In the genomic region with DNA sequence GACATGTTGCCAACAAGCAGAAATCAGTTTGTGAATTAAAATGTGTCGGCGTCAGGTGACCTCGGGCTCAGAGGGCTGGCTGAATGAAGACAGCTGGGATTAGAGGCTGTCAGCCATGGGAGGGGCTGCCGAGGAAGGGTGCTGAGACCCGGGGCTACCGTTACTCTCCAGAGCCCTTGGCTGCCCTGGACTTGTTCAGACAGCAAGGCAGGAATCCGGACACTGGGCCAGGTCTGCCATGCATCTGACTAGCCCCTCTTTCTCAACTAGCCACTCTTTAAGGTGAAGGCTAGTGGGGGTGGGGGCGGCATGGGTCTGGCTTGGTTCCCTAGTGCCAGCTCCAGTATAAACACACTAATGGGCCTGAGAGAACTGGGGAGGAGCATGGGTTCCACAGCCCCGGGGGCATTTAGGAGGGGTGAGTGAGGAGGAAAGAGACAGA, we compare ENCODE assay signal across 9 mouse cellular contexts. TPM values are rescaled to one million over a fixed set of nuclear protein-coding genes. Genes with fewer than 3 reads are reported as not detected.
DNase-seq lines count a peak whose midpoint lies in the region; ATAC-seq and TF ChIP-seq lines count a peak whose summit lies in the region.
"Had no signal": no experiment of that assay in that cellular context is flagged by ENCODE, and none has a peak within 500 bp of the region (broad histone marks: within the 10 kb centered on the region; RNA-seq: fewer than 3 reads in every experiment).

No protein-coding gene starts in this region.

- peak overlapping the region; percentile 76 for H3K4me2 ChIP-seq in heart, embryonic 14.5 days (ENCODE audit: low read length)
- H3K4me2 ChIP-seq in hindbrain, postnatal 0 days (ENCODE audit: low read depth, low read length), result peak overlapping the region; percentile 48
- peak overlapping the region; percentile 16 for H3K4me2 ChIP-seq in midbrain, embryonic 11.5 days

- TF ChIP-seq CTCF in heart, adult 2 months (IDR thresholded peaks at IDR 0.05), result no peak
- no peak for TF ChIP-seq CTCF in hindbrain, postnatal 0 days (IDR thresholded peaks at IDR 0.05; ENCODE audit: low read depth)

- H3K4me1 ChIP-seq in heart, embryonic 14.5 days (ENCODE audit: control insufficient read depth in 2 of 2, insufficient read depth in 2 of 2, low read length in 2 of 2), result peaks cover 8 to 9% of the 10 kb centered on the region in 2 experiments; a peak in 2 of 4 replicates
- peaks cover under 1% of the 10 kb centered on the region; the same call in 1 of the 2 replicates for H3K4me1 ChIP-seq in heart, adult 2 months (ENCODE audit: control insufficient read depth, insufficient read depth, low read length)
- peaks cover 12% of the 10 kb centered on the region for H3K4me1 ChIP-seq in hindbrain, postnatal 0 days (ENCODE audit: insufficient read depth, low read length)
- H3K4me1 ChIP-seq in midbrain, embryonic 11.5 days (ENCODE audit: control insufficient read depth, insufficient read depth, low read length), result peaks cover 12% of the 10 kb centered on the region

- H3K9me3 ChIP-seq in heart, embryonic 14.5 days (ENCODE audit: control insufficient read depth, low read length), result no peaks in the 10 kb centered on the region
- no peaks in the 10 kb centered on the region for H3K9me3 ChIP-seq in hindbrain, postnatal 0 days (ENCODE audit: low read length)
- no peaks in the 10 kb centered on the region for H3K9me3 ChIP-seq in midbrain, embryonic 11.5 days (ENCODE audit: control insufficient read depth, low read length)

- no peak for TF ChIP-seq POLR2A in heart, adult 2 months (IDR thresholded peaks at IDR 0.05; ENCODE audit: insufficient read depth, low read depth, low read length)

- no peak for DNase-seq in heart, adult 2 months
- peak; percentile 42 for DNase-seq in embryo, embryonic 10.5 days (ENCODE audit: low spot score)
- DNase-seq in hindbrain, postnatal 0 days (ENCODE audit: low spot score), result peak; percentile 72
- no peak for DNase-seq in midbrain, embryonic 11.5 days (ENCODE audit: low spot score, missing footprints)
- no peak for DNase-seq in thymus, postnatal 14 days
- DNase-seq in left cerebral cortex, postnatal 36 days (ENCODE audit: low spot score in 2 of 2), result no peak
- no peak for DNase-seq in testis, postnatal 10 days (ENCODE audit: low spot score)

- H3K36me3 ChIP-seq in heart, embryonic 14.5 days (ENCODE audit: control insufficient read depth, insufficient read depth, low read length), result no peaks in the 10 kb centered on the region
- no peaks in the 10 kb centered on the region for H3K36me3 ChIP-seq in heart, adult 2 months (ENCODE audit: control insufficient read depth, insufficient read depth, low read length)
- H3K36me3 ChIP-seq in hindbrain, postnatal 0 days (ENCODE audit: insufficient read depth, low read length), result no peaks in the 10 kb centered on the region
- H3K36me3 ChIP-seq in midbrain, embryonic 11.5 days (ENCODE audit: control insufficient read depth, insufficient read depth, low read length), result no peaks in the 10 kb centered on the region

- H3K4me3 ChIP-seq in heart, embryonic 14.5 days (ENCODE audit: control insufficient read depth in 1 of 2, insufficient read depth in 1 of 2, low read depth in 1 of 2, low read length in 2 of 2), result peak overlapping the region; percentile 20 to 29; a peak in 3 of 4 replicates
- H3K4me3 ChIP-seq in heart, adult 2 months, result no peak overlapping the region
- no peak overlapping the region for H3K4me3 ChIP-seq in hindbrain, postnatal 0 days (ENCODE audit: low read length)
- no peak overlapping the region for H3K4me3 ChIP-seq in midbrain, embryonic 11.5 days (ENCODE audit: low read depth, low read length)
- H3K4me3 ChIP-seq: myocyte had no signal

- H3K27me3 ChIP-seq in heart, embryonic 14.5 days (ENCODE audit: control insufficient read depth, insufficient read depth, low read length), result no peaks in the 10 kb centered on the region
- H3K27me3 ChIP-seq in heart, adult 2 months (ENCODE audit: control insufficient read depth, insufficient read depth, low read length), result no peaks in the 10 kb centered on the region
- no peaks in the 10 kb centered on the region for H3K27me3 ChIP-seq in hindbrain, postnatal 0 days (ENCODE audit: insufficient read depth, low read length)
- no peaks in the 10 kb centered on the region for H3K27me3 ChIP-seq in midbrain, embryonic 11.5 days (ENCODE audit: control insufficient read depth, insufficient read depth, low read length)

- TF ChIP-seq EP300 in heart, adult 2 months (IDR thresholded peaks at IDR 0.05; ENCODE audit: insufficient read depth, low read depth, low read length), result no peak

- H3K27ac ChIP-seq in heart, embryonic 14.5 days (replicated peaks in 1 of 2; ENCODE audit: control insufficient read depth in 1 of 2, insufficient read depth in 1 of 2, low read depth in 2 of 2, low read length in 2 of 2), result no peak overlapping the region
- H3K27ac ChIP-seq in heart, adult 2 months, result no peak overlapping the region
- H3K27ac ChIP-seq in hindbrain, postnatal 0 days, result peak overlapping the region; percentile 43
- no peak overlapping the region for H3K27ac ChIP-seq in midbrain, embryonic 11.5 days (ENCODE audit: low read depth, low read length)

- intact Hi-C loops in heart, adult 2 months (cut with DNase I), result loop anchor here (5.0 kb wide), 1 partner anchor 45 kb away; no protein-coding TSS in a partner anchor
- intact Hi-C loops in left cerebral cortex, postnatal 36 days (cut with DNase I), result no loop called here

- WGBS in heart, embryonic 14.5 days, result 15% methylated on average over 9 of the region's 9 CpGs
- WGBS in heart, adult 2 months, result 19% methylated on average over 9 of the region's 9 CpGs
- WGBS in hindbrain, postnatal 0 days, result 13% methylated on average over 9 of the region's 9 CpGs
- WGBS in midbrain, embryonic 11.5 days, result 19% methylated on average over 9 of the region's 9 CpGs

- no peaks in the 10 kb centered on the region for H3K79me2 ChIP-seq in heart, adult 2 months (replicated peaks; ENCODE audit: control insufficient read depth, insufficient read depth, low read length)

- peak overlapping the region; percentile 54 for H3K9ac ChIP-seq in heart, embryonic 14.5 days (ENCODE audit: low read length)
- H3K9ac ChIP-seq in heart, adult 2 months (ENCODE audit: low read depth, low read length), result no peak overlapping the region
- peak overlapping the region; percentile 25 for H3K9ac ChIP-seq in hindbrain, postnatal 0 days (replicated peaks; ENCODE audit: low read length)
- H3K9ac ChIP-seq in midbrain, embryonic 11.5 days (ENCODE audit: low read length), result no peak overlapping the region

- ATAC-seq in heart, embryonic 14.5 days (ENCODE audit: insufficient number of reproducible peaks, insufficient read depth, low FRiP score, low read depth), result no peak
- ATAC-seq in hindbrain, postnatal 0 days, result peak; percentile 72
- peak; percentile 57; the same call in 1 of the 2 replicates for ATAC-seq in midbrain, embryonic 11.5 days (ENCODE audit: low FRiP score)

RNA-seq across cellular contexts. Expression of a gene that starts 24.4 kb away (rescaled TPM):
- polyA plus RNA-seq in heart, embryonic 14.5 days (2014; fragmentation: Nextera tagmentation; extraction: Ambion mirVana), result 60.4 and 63.5 TPM in 2 replicates
- total RNA-seq in heart, adult 2 months (2021), result 10 to 100 TPM; 33.2 to 37.8 TPM
- 49.7 and 69.7 TPM in 2 replicates for polyA plus RNA-seq in heart, adult 2 months (2012; rRNA removed)
- 101 and 102 TPM in 2 replicates for total RNA-seq in hindbrain, postnatal 0 days (2014; rRNA removed)
- 93.3 and 99.4 TPM in 2 replicates for polyA plus RNA-seq in hindbrain, postnatal 0 days (2015; fragmentation: Nextera tagmentation; extraction: Ambion mirVana)
- polyA plus RNA-seq in midbrain, embryonic 11.5 days (2014; fragmentation: Nextera tagmentation; extraction: Ambion mirVana), result 87.8 and 90.9 TPM in 2 replicates
- 10 to 100 TPM; 64.0 to 70.3 TPM for total RNA-seq in left cerebral cortex, postnatal 36 days (2021)

RNA-seq across cellular contexts. Expression of a gene that starts 27.6 kb away (rescaled TPM):
- 0.45 and 0.65 TPM in 2 replicates for polyA plus RNA-seq in heart, embryonic 14.5 days (2014; fragmentation: Nextera tagmentation; extraction: Ambion mirVana)
- total RNA-seq in heart, adult 2 months (2021), result under 1 TPM; 0.70 to 0.75 TPM
- polyA plus RNA-seq in heart, adult 2 months (2012; rRNA removed), result 0.41 and 0.61 TPM in 2 replicates
- total RNA-seq in hindbrain, postnatal 0 days (2014; rRNA removed), result 2.6 and 2.7 TPM in 2 replicates
- 0.86 and 1.0 TPM in 2 replicates for polyA plus RNA-seq in hindbrain, postnatal 0 days (2015; fragmentation: Nextera tagmentation; extraction: Ambion mirVana)
- 0.25 and 0.36 TPM in 2 replicates for polyA plus RNA-seq in midbrain, embryonic 11.5 days (2014; fragmentation: Nextera tagmentation; extraction: Ambion mirVana)
- under 1 TPM; 0.17 to 0.32 TPM for total RNA-seq in left cerebral cortex, postnatal 36 days (2021)
- polyA plus RNA-seq: myocyte had no signal

RNA-seq across cellular contexts. Expression of a gene that starts 51.9 kb away (rescaled TPM):
- polyA plus RNA-seq in heart, embryonic 14.5 days (2014; fragmentation: Nextera tagmentation; extraction: Ambion mirVana), result not detected in 2 replicates
- total RNA-seq in heart, adult 2 months (2021), result not detected
- not detected in 2 replicates for polyA plus RNA-seq in heart, adult 2 months (2012; rRNA removed)
- 9.0 and 12.5 TPM in 2 replicates for total RNA-seq in hindbrain, postnatal 0 days (2014; rRNA removed)
- 11.1 and 11.6 TPM in 2 replicates for polyA plus RNA-seq in hindbrain, postnatal 0 days (2015; fragmentation: Nextera tagmentation; extraction: Ambion mirVana)
- 13.8 and 14.2 TPM in 2 replicates for polyA plus RNA-seq in midbrain, embryonic 11.5 days (2014; fragmentation: Nextera tagmentation; extraction: Ambion mirVana)
- total RNA-seq in left cerebral cortex, postnatal 36 days (2021), result 1 to 10 TPM; 1.2 to 1.8 TPM

Comparison
In these comparisons a context has a peak if more than half of its experiments do, and no peak if none do; other contexts are left out.
1. H3K4me3 ChIP-seq: peak in heart, embryonic 14.5 days (2 of 2); none in heart, adult 2 months (single experiment), hindbrain, postnatal 0 days (single experiment) and midbrain, embryonic 11.5 days (single experiment).
2. H3K9ac ChIP-seq: peak in heart, embryonic 14.5 days (single experiment) and hindbrain, postnatal 0 days (single experiment); none in heart, adult 2 months (single experiment) and midbrain, embryonic 11.5 days (single experiment).
3. H3K4me2 ChIP-seq: peak in every context shown above with its lines; median percentile 76 in heart, embryonic 14.5 days; 48 in hindbrain, postnatal 0 days; 16 in midbrain, embryonic 11.5 days.
4. DNase-seq: peak in embryo, embryonic 10.5 days (single experiment) and hindbrain, postnatal 0 days (single experiment); none in heart, adult 2 months (0 of 2), midbrain, embryonic 11.5 days (single experiment), thymus, postnatal 14 days (single experiment), left cerebral cortex, postnatal 36 days (0 of 2) and testis, postnatal 10 days (single experiment).
5. RNA of a gene that starts 51.9 kb away (polyA plus RNA-seq): 13.8 to 14.2 TPM in midbrain, embryonic 11.5 days and 11.1 to 11.6 TPM in hindbrain, postnatal 0 days; not detected in heart, embryonic 14.5 days and not detected in heart, adult 2 months; every median in the first group is over 10 times any median in the second.